Mouse (Mus musculus) lung, adult 10 weeks (tissue): ENCODE data around the gene Ttc14. TPM values are rescaled to one million over a fixed set of nuclear protein-coding genes. Genes with fewer than 3 reads are reported as not detected.

Experiments
- polyA plus RNA-seq: library from polyadenylated mRNA; stranded (reverse); fragments of 350-450 nt; fragmentation: Illumina TruSeq; extraction: RNeasy Lipid Tissue Mini Kit (QIAGEN cat#74804); gene quantifications from one replicate; pipeline ENCODE4 v1.2.3, GENCODE M21; 2014; ENCODE audit warnings: low read depth, low replicate concordance; ENCODE audit not compliant: insufficient read depth

The Ttc14 gene
- 9.6 TPM for polyA plus RNA-seq

GRCm38 (mm10) chr3:33799617-33800512, at the start of gene Ttc14:
Gene Ttc14 (plus strand): TSS chr3:33799832.

GRCm38 (mm10) chr3:33843801-33844632, 44.4 kb downstream of the Ttc14 start, which contains the start of gene Ccdc39:
Gene Ccdc39 (minus strand): TSS chr3:33844310.

Other genes with a start within 250 kb of the Ttc14 start
- 9.2 TPM for gene Ccdc39, start 44.5 kb downstream of the Ttc14 start, polyA plus RNA-seq
- 36.7 TPM for gene Fxr1, start 220.1 kb downstream of the Ttc14 start, polyA plus RNA-seq